Mouse (Mus musculus) kidney, adult 9 months (tissue): ENCODE measurements around the gene Gm3248.
"Not testable (repeated sequence)": the region's sequence is repeated elsewhere in the genome, so short reads cannot be mapped to it uniquely, and the experiment has no call there.

Source experiments
- DNase-seq: peaks from one replicate; pipeline ENCODE4 v3.0.0; 2022

Gm3248 gene

GRCm38 (mm10) chr14:5961635-5962034, at the start of gene Gm3248:
TSS of gene Gm3248 (minus strand) at chr14:5961745.
- DNase-seq: peak; percentile 14

GRCm38 (mm10) chr14:5987136-5987535, 25.6 kb upstream of the Gm3248 start:
- not testable (repeated sequence) for DNase-seq

- DNase-seq: not testable (repeated sequence)
Measured at GRCm38 (mm10) chr14:5979037-5979436, 17.5 kb upstream of the Gm3248 start, which contains the start of gene Gm3453. TSS of gene Gm3453 (minus strand) at chr14:5979137.

- DNase-seq: peak; percentile 54
Measured at GRCm38 (mm10) chr14:5962441-5962840, 896 bp upstream of the Gm3248 start.

DNA sequence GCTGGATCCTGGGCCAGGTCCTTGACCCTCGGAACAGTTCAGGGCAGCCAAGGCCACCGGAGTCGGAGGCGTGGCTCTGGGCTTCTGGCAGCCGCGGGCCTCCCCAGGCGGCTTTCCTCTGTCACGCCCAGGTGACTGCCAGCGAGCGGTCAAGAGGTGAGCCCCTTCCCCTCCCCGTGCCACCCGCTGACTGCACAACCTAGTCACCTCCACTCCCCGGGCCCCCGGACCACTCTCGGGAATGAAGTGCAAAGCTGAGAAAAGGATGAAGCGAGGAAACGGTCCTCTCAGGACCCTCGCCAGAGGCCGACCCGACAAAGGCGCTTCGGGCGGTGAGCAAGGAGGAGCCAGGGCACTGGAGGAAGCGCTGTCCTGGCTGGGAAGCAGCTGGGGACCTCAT, 443 bp downstream of the Gm3248 start:
- peak; percentile 42 for DNase-seq

DNA sequence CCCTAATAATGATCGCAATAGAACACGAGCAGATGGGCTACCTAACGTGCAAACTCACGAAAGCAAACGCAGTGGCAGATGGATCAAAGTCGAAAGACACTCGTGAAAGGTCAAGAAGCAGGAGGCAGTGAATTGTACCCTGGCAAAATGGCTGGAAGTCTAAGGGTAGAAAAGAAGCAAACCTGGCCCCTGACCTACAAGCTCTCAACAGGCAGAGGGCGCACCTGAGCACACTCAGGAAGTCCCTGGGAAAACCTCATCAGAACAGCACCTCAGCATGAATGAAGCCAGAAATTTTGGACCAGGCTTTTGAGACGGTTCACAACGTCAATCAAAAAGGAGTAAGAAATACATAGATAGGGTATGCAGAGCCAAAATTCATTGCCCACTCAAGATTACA, 1.1 kb downstream of the Gm3248 start:
- peak; percentile 33 for DNase-seq

DNA sequence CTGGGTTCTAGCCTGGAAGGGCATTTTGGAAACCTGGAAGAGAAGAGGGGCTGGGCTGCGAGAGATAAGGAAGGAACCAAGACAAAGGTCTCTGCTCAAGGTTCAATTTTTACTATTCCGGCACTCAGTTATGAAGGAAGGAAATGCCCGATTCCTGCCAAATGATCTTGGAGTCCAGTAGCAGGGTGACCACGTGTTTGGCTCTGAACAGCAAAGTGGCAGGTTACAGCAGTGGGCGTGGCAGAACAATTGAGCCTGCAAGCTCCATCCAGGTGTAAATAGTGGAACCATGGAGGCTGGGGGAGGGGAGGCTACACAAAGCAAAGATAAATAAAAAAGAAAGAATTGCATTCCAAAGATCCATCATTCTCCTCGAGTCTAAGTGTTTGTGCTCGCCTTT, 38.3 kb downstream of the Gm3248 start:
- peak; percentile 68 for DNase-seq

GRCm38 (mm10) chr14:5918330-5918942, 43.1 kb downstream of the Gm3248 start:
- not testable (repeated sequence) for DNase-seq

DNA sequence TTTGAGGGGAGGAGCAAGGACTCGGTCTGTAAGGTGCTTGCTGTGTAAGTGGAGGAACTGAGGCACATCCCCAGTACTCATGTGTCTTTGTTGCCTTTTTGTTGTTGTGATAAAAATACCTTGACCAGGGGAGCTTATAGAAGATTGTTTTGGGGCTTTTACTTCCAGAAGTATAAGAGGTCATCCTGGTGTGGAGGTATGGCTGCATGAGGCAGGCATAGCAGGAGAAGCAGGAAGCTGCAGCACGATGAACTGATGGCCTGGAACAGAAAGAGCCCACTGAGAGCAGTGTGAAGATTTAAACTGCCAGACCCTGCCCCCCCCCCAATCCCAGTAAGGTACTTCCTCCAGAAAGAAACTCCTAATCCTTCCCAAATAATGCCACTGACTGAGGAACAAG, 47.8 kb downstream of the Gm3248 start:
- DNase-seq: not testable (repeated sequence)
